Mouse (Mus musculus) gastrocnemius, adult 2 months (tissue): ENCODE measurements around the gene Dpy19l3. TPM values are rescaled to one million over a fixed set of nuclear protein-coding genes. Genes with fewer than 3 reads are reported as not detected.

ENCODE experiments used
- DNase-seq: peaks from one replicate; pipeline ENCODE4 v3.0.0; 2022
- H3K27ac ChIP-seq: fragments of 200-600 bp; 2 replicates; pipeline ENCODE4 v1.8.1; 2022; ENCODE audit warnings: mild to moderate bottlenecking
- H3K4me3 ChIP-seq: fragments of 200-600 bp; 2 replicates; pipeline ENCODE4 v1.8.1; 2022; ENCODE audit warnings: mild to moderate bottlenecking, moderate library complexity
- CTCF ChIP-seq: fragments of 200-600 bp; IDR thresholded peaks from 2 replicates; pipeline ENCODE4 v1.8.1; 2022; ENCODE audit warnings: antibody characterized with exemption, mild to moderate bottlenecking, moderate library complexity
- intact Hi-C: fragments of 180-260 bp; cut with DNase I; formaldehyde crosslinking; loops from one replicate; pipeline ENCODE4 v1.15.1; 2025
- total RNA-seq, 2 experiments: library from RNA; stranded (reverse); gene quantifications; 2 replicates each; pipeline ENCODE4 v1.2.3; 2021

The Dpy19l3 gene
- total RNA-seq, 2 experiments from 2014 or later = 5.8 to 7.1 TPM

GRCm38 (mm10) chr7:35772347-35772746, 18.1 kb upstream of the Dpy19l3 start:
- no peak for DNase-seq
- intact Hi-C loops = no loop called here
- Histone ChIP-seq H3K4me3 (no peak overlapping the region), H3K27ac (no peak overlapping the region)
- no peak for TF ChIP-seq CTCF

- Histone ChIP-seq H3K27ac (no peak overlapping the region), H3K4me3 (no peak overlapping the region)
- DNase-seq = no peak
- TF ChIP-seq CTCF = no peak
- intact Hi-C loops = no loop called here
These were observed 16.9 kb upstream of the Dpy19l3 start for GRCm38 (mm10) chr7:35771106-35771505.

- intact Hi-C loops = no loop called here
- no peak for TF ChIP-seq CTCF
- Histone ChIP-seq H3K4me3 (no peak overlapping the region), H3K27ac (no peak overlapping the region)
- DNase-seq = no peak
These were observed 15.9 kb upstream of the Dpy19l3 start for GRCm38 (mm10) chr7:35770122-35770521.

GRCm38 (mm10) chr7:35764461-35764860, 10.2 kb upstream of the Dpy19l3 start:
- DNase-seq = no peak
- no peak overlapping the region for H3K27ac ChIP-seq
- no peak for TF ChIP-seq CTCF
- intact Hi-C loops = no loop called here
- no peak overlapping the region for H3K4me3 ChIP-seq

GRCm38 (mm10) chr7:35761801-35762200, 7.5 kb upstream of the Dpy19l3 start:
- no peak for DNase-seq
- Histone ChIP-seq H3K27ac (no peak overlapping the region), H3K4me3 (no peak overlapping the region)
- intact Hi-C loops = no loop called here
- TF ChIP-seq CTCF = no peak

- intact Hi-C loops = loop anchor here (5.0 kb wide), 1 partner anchor 107 kb away; no protein-coding TSS in a partner anchor
- Histone ChIP-seq H3K4me3 (no peak overlapping the region), H3K27ac (no peak overlapping the region)
- peak; percentile 64 for TF ChIP-seq CTCF
- no peak for DNase-seq
These were observed 5.3 kb upstream of the Dpy19l3 start for GRCm38 (mm10) chr7:35759602-35760001.

GRCm38 (mm10) chr7:35756510-35757440, 2.5 kb upstream of the Dpy19l3 start:
- no peak overlapping the region for H3K27ac ChIP-seq
- TF ChIP-seq CTCF = peak; percentile 66
- peak overlapping the region; percentile 1; the same call in 1 of the 2 replicates for H3K4me3 ChIP-seq
- no peak for DNase-seq
- intact Hi-C loops = loop anchor here (5.0 kb wide), 1 partner anchor 104 kb away; no protein-coding TSS in a partner anchor

GRCm38 (mm10) chr7:35754886-35755168, 573 bp upstream of the Dpy19l3 start:
- peak overlapping the region; percentile 83 for H3K27ac ChIP-seq
- peak overlapping the region; percentile 96 for H3K4me3 ChIP-seq
- no peak for DNase-seq
- intact Hi-C loops = loop anchor here (1.0 to 5.0 kb wide), 4 partner anchors 38 to 103 kb away; partner anchors contain the start of gene Zfp507
- no peak for TF ChIP-seq CTCF

GRCm38 (mm10) chr7:35753319-35754032, 778 bp downstream of the Dpy19l3 start:
- H3K4me3 ChIP-seq = peak overlapping the region; percentile 96
- no peak for DNase-seq
- intact Hi-C loops = loop anchor here (1.0 to 5.0 kb wide), 3 partner anchors 36 to 67 kb away; partner anchors contain the start of gene Zfp507
- peak overlapping the region; percentile 83 for H3K27ac ChIP-seq
- no peak for TF ChIP-seq CTCF

GRCm38 (mm10) chr7:35750873-35751272, 3.4 kb downstream of the Dpy19l3 start:
- intact Hi-C loops = loop anchor here (5.0 kb wide), 2 partner anchors 34 to 51 kb away; partner anchors contain the start of gene Zfp507
- no peak for DNase-seq
- no peak for TF ChIP-seq CTCF

GRCm38 (mm10) chr7:35747397-35747964, 6.8 kb downstream of the Dpy19l3 start:
- Histone ChIP-seq H3K27ac (peak overlapping the region; percentile 71), H3K4me3 (peak overlapping the region; percentile 15; the same call in 1 of the 2 replicates)
- intact Hi-C loops = no loop called here
- DNase-seq = peak; percentile 41
- TF ChIP-seq CTCF = no peak

More at GRCm38 (mm10) chr7:35750873-35751272, 3.4 kb downstream of the Dpy19l3 start:
- Histone ChIP-seq H3K4me3 (peak overlapping the region; percentile 40), H3K27ac (peak overlapping the region; percentile 86)

- TF ChIP-seq CTCF = no peak
These were observed 7.4 kb downstream of the Dpy19l3 start for GRCm38 (mm10) chr7:35746686-35747396.

More at GRCm38 (mm10) chr7:35746686-35747396, 7.4 kb downstream of the Dpy19l3 start:
- H3K27ac ChIP-seq = peak overlapping the region; percentile 85
- intact Hi-C loops = no loop called here
- H3K4me3 ChIP-seq = no peak overlapping the region
- no peak for DNase-seq
